Mouse (Mus musculus) lung, embryonic 16.5 days (tissue): ENCODE results near the gene Gm28308. TPM values are rescaled to one million over a fixed set of nuclear protein-coding genes. Genes with fewer than 3 reads are reported as not detected.

Experiments used
- ATAC-seq: fragments of 200-750 bp; cut with Nextera tagmentation; 2 replicates; pipeline ENCODE4 v1.8.0; 2017; ENCODE audit warnings: low read depth, mild to moderate bottlenecking, moderate library complexity
- H3K27ac ChIP-seq: fragments of 300-500 bp; sonication (generic); 2 replicates; pipeline ENCODE4 v1.5.1; 2014; ENCODE audit warnings: mild to moderate bottlenecking, control low read depth, low read length
- H3K27me3 ChIP-seq: fragments of 300-500 bp; sonication (generic); 2 replicates; pipeline ENCODE4 v1.6.1; 2014; ENCODE audit warnings: low read depth, low read length, mixed read lengths; ENCODE audit not compliant: control insufficient read depth, insufficient read depth
- H3K36me3 ChIP-seq: fragments of 300-500 bp; sonication (generic); 2 replicates; pipeline ENCODE4 v1.6.1; 2014; ENCODE audit warnings: low read length; ENCODE audit not compliant: control insufficient read depth, insufficient read depth
- H3K4me1 ChIP-seq: fragments of 300-500 bp; sonication (generic); replicated peaks from 2 replicates; pipeline ENCODE4 v1.6.1; 2014; ENCODE audit warnings: low read length, mixed read lengths; ENCODE audit not compliant: control insufficient read depth, insufficient read depth
- H3K4me2 ChIP-seq: fragments of 300-500 bp; sonication (generic); 2 replicates; pipeline ENCODE4 v1.6.1; 2014; ENCODE audit warnings: low read depth, low read length, control low read depth
- H3K4me3 ChIP-seq: fragments of 300-500 bp; sonication (generic); 2 replicates; pipeline ENCODE4 v1.5.1; 2014; ENCODE audit warnings: mild to moderate bottlenecking, low read length, control low read depth
- H3K9ac ChIP-seq: fragments of 300-500 bp; sonication (generic); 2 replicates; pipeline ENCODE4 v1.6.1; 2014; ENCODE audit warnings: low read length, control low read depth
- H3K9me3 ChIP-seq: fragments of 300-500 bp; sonication (generic); 2 replicates; pipeline ENCODE4 v1.6.1; 2016; ENCODE audit warnings: low read length; ENCODE audit not compliant: control insufficient read depth
- WGBS: fragments of 180-500 bp; shearing (Covaris S2); extraction: QIAGEN DNeasy Blood & Tissue Kit; methylation state at CpG from one replicate; pipeline ENCODE4 v1.1.7; 2014; 5-methylcytosine and 5-hydroxymethylcytosine counted together
- polyA plus RNA-seq: library from polyadenylated mRNA; unstranded; fragments of >200 nt; fragmentation: Nextera tagmentation; extraction: Ambion mirVana; gene quantifications from 2 replicates; pipeline ENCODE4 v1.2.1, GENCODE M21; 2015

Gene Gm28308
- polyA plus RNA-seq, 1 experiment from 2014 or later: not detected

GRCm38 (mm10) chr6:52183311-52184080 lies 29.6 kb downstream of the Gm28308 start:
- Histone ChIP-seq H3K4me2 (no peak overlapping the region), H3K9ac (0 out of 2 replicates have a peak overlapping the region, but pooled peaks have one; percentile 13), H3K9me3 (no peaks in the 10 kb centered on the region), H3K27ac (peak overlapping the region; percentile 23), H3K36me3 (no peaks in the 10 kb centered on the region), H3K4me1 (peaks cover 51% of the 10 kb centered on the region), H3K27me3 (peaks cover 51% of the 10 kb centered on the region), H3K4me3 (no peak overlapping the region)
- no peak for ATAC-seq
- WGBS: 20% methylated on average over 10 of the region's 10 CpGs

GRCm38 (mm10) chr6:52182793-52183192 lies 30.3 kb downstream of the Gm28308 start:
- peaks cover 51% of the 10 kb centered on the region for H3K27me3 ChIP-seq
- peaks cover 47% of the 10 kb centered on the region for H3K4me1 ChIP-seq

GRCm38 (mm10) chr6:52182030-52182429 lies 31.1 kb downstream of the Gm28308 start:
- no peak overlapping the region for H3K4me2 ChIP-seq
- no peaks in the 10 kb centered on the region for H3K36me3 ChIP-seq
- peaks cover 46% of the 10 kb centered on the region for H3K27me3 ChIP-seq
- no peak overlapping the region for H3K4me3 ChIP-seq
- peaks cover 40% of the 10 kb centered on the region for H3K4me1 ChIP-seq
- ATAC-seq: no peak
- whole genome bisulfite sequencing: 33% methylated on average over 2 of the region's 2 CpGs
- H3K9me3 ChIP-seq: no peaks in the 10 kb centered on the region
- no peak overlapping the region for H3K9ac ChIP-seq
- no peak overlapping the region for H3K27ac ChIP-seq

More at GRCm38 (mm10) chr6:52182793-52183192, 30.3 kb downstream of the Gm28308 start:
- Histone ChIP-seq H3K4me2 (no peak overlapping the region), H3K9me3 (no peaks in the 10 kb centered on the region), H3K36me3 (no peaks in the 10 kb centered on the region), H3K4me3 (no peak overlapping the region), H3K9ac (no peak overlapping the region), H3K27ac (peak overlapping the region; percentile 23; the same call in 1 of the 2 replicates)
- 56% methylated on average over 1 of the region's 1 CpGs for WGBS
- ATAC-seq: no peak

- Histone ChIP-seq H3K27me3 (peaks cover 39% of the 10 kb centered on the region), H3K9ac (peak overlapping the region; percentile 75), H3K9me3 (no peaks in the 10 kb centered on the region), H3K4me1 (peaks cover 36% of the 10 kb centered on the region), H3K36me3 (no peaks in the 10 kb centered on the region), H3K4me2 (peak overlapping the region; percentile 57), H3K27ac (peak overlapping the region; percentile 97), H3K4me3 (peak overlapping the region; percentile 65)
- WGBS: 24% methylated on average over 3 of the region's 3 CpGs
- ATAC-seq: no peak
These were observed 32.4 kb downstream of the Gm28308 start for GRCm38 (mm10) chr6:52180726-52181125.

GRCm38 (mm10) chr6:52180213-52180710 lies 32.9 kb downstream of the Gm28308 start:
- Histone ChIP-seq H3K9me3 (no peaks in the 10 kb centered on the region), H3K9ac (peak overlapping the region; percentile 75), H3K4me3 (peak overlapping the region; percentile 65), H3K36me3 (no peaks in the 10 kb centered on the region), H3K27me3 (peaks cover 41% of the 10 kb centered on the region), H3K4me1 (peaks cover 32% of the 10 kb centered on the region), H3K4me2 (peak overlapping the region; percentile 57), H3K27ac (peak overlapping the region; percentile 97)
- WGBS: 8% methylated on average over 11 of the region's 11 CpGs
- no peak for ATAC-seq

- H3K36me3 ChIP-seq: no peaks in the 10 kb centered on the region
- WGBS: under 1% methylated on average over 10 of the region's 10 CpGs
- H3K9ac ChIP-seq: peak overlapping the region; percentile 75
- ATAC-seq: 0 out of 2 replicates have a peak, but pooled peaks have one; percentile 9
- peaks cover 41% of the 10 kb centered on the region for H3K27me3 ChIP-seq
- H3K4me2 ChIP-seq: peak overlapping the region; percentile 57
- H3K9me3 ChIP-seq: no peaks in the 10 kb centered on the region
- H3K27ac ChIP-seq: peak overlapping the region; percentile 97
- peak overlapping the region; percentile 65 for H3K4me3 ChIP-seq
- peaks cover 26% of the 10 kb centered on the region for H3K4me1 ChIP-seq
These were observed 33.4 kb downstream of the Gm28308 start for GRCm38 (mm10) chr6:52179690-52180089.

- Histone ChIP-seq H3K27me3 (peaks cover 37% of the 10 kb centered on the region), H3K4me1 (peaks cover 21% of the 10 kb centered on the region), H3K27ac (peak overlapping the region; percentile 97), H3K9me3 (no peaks in the 10 kb centered on the region), H3K4me3 (peak overlapping the region; percentile 65), H3K9ac (peak overlapping the region; percentile 75), H3K4me2 (peak overlapping the region; percentile 57), H3K36me3 (no peaks in the 10 kb centered on the region)
- WGBS: 6% methylated on average over 4 of the region's 4 CpGs
- no peak for ATAC-seq
These were observed 34.0 kb downstream of the Gm28308 start for GRCm38 (mm10) chr6:52178918-52179665.

- peak overlapping the region; percentile 97 for H3K27ac ChIP-seq
- 4% methylated on average over 9 of the region's 9 CpGs for WGBS
These were observed 35.3 kb downstream of the Gm28308 start for GRCm38 (mm10) chr6:52177806-52178205.

More at GRCm38 (mm10) chr6:52177806-52178205, 35.3 kb downstream of the Gm28308 start:
- Histone ChIP-seq H3K36me3 (no peaks in the 10 kb centered on the region), H3K4me3 (peak overlapping the region; percentile 65), H3K4me1 (peaks cover 13% of the 10 kb centered on the region; the same call in 1 of the 2 replicates), H3K27me3 (peaks cover 35% of the 10 kb centered on the region), H3K9ac (peak overlapping the region; percentile 75), H3K4me2 (peak overlapping the region; percentile 57), H3K9me3 (no peaks in the 10 kb centered on the region)
- ATAC-seq: no peak
